Mouse (Mus musculus) heart, postnatal 0 days (tissue): ENCODE data around the gene Mphosph9.

ENCODE experiments used
- CTCF ChIP-seq: IDR thresholded peaks from 2 replicates; pipeline ENCODE4 v1.5.1; 2016; ENCODE audit warnings: antibody characterized with exemption, control low read depth, low read depth
- EP300 ChIP-seq: IDR thresholded peaks from 2 replicates; pipeline ENCODE4 v1.6.1; 2016; ENCODE audit warnings: antibody characterized with exemption, low read depth

DNA sequence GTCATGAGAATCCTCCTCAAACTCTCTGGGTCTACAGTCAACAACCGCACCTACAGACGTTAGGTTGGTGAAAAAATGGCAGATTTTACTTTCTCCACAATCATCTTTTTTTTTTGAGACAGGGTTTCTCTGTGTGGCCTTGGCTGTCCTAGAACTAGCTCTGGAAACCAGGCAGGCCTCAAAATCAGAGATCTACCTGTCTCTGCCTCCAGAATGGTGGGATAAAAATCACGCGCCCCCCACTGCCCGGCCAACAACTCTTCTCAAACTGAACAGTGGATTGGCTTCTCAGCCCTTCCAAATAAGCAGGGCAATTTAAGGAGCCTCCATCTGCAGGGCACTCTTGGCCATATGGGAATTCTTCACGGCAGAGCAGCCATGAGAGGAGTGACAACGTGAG is 72.6 kb downstream of the Mphosph9 start:
- TF ChIP-seq CTCF (no peak), EP300 (no peak)
